Mouse (Mus musculus): ENCODE data around the gene Sfxn1. TPM values are rescaled to one million over a fixed set of nuclear protein-coding genes. Genes with fewer than 3 reads are reported as not detected.

Gene Sfxn1
- polyA plus RNA-seq (2012; rRNA removed): 4.4 and 5.0 TPM in 2 replicates

GRCm38 (mm10) chr13:54071606-54072331 lies at the start of gene Sfxn1:
Gene Sfxn1 (plus strand): TSS chr13:54071869.

GRCm38 (mm10) chr13:54055448-54055861 lies 16.2 kb upstream of the Sfxn1 start, which contains the start of gene Drd1:
Gene Drd1 (minus strand): TSS chr13:54055705.

Other genes starting within 250 kb of the Sfxn1 start
- 0.03 TPM in 1 of 2 replicates, not detected in the other for gene Drd1, start 16.2 kb upstream of the Sfxn1 start, polyA plus RNA-seq (2012; rRNA removed)
- 4.7 and 7.3 TPM in 2 replicates for gene Hrh2, start 120.3 kb downstream of the Sfxn1 start, polyA plus RNA-seq (2012; rRNA removed)

Data from stomach, adult 2 months (tissue).